Mouse (Mus musculus) CH12.LX (cell line): ENCODE data around the gene Micu2. TPM values are rescaled to one million over a fixed set of nuclear protein-coding genes. Genes with fewer than 3 reads are reported as not detected.

Experiments
- DNase-seq: peaks from one replicate; pipeline ENCODE4 v3.0.0-alpha.2; 2013; ENCODE audit errors: extremely low read depth
- H3K27ac ChIP-seq: 2 replicates; pipeline ENCODE4 v1.5.1; 2012; ENCODE audit warnings: low read depth, mild to moderate bottlenecking, control low read depth, moderate library complexity; ENCODE audit not compliant: insufficient read depth
- H3K27me3 ChIP-seq: replicated peaks from 2 replicates; pipeline ENCODE3; 2012; ENCODE audit warnings: inconsistent platforms
- H3K36me3 ChIP-seq, 2 experiments: replicated peaks in 1 of 2; 2 replicates each; pipeline versions ENCODE3 to v1.6.1; 2012; ENCODE audit warnings: inconsistent platforms in 1 of 2, low read length in 1 of 2, mild to moderate bottlenecking in 1 of 2, mixed read lengths in 1 of 2, moderate library complexity in 1 of 2; ENCODE audit not compliant: control insufficient read depth in 1 of 2, insufficient read depth in 1 of 2
- H3K4me1 ChIP-seq, 2 experiments: 2 replicates each; pipeline ENCODE4 v1.6.1; 2012; ENCODE audit warnings: inconsistent platforms in 1 of 2, moderate library complexity in 1 of 2; ENCODE audit not compliant: insufficient read depth in 2 of 2, control insufficient read depth in 1 of 2
- H3K4me2 ChIP-seq: 2 replicates; pipeline ENCODE4 v1.6.1; 2012; ENCODE audit warnings: low read depth, mild to moderate bottlenecking, control low read depth; ENCODE audit not compliant: poor library complexity, insufficient read depth, severe bottlenecking
- H3K4me3 ChIP-seq, 3 experiments: fragments of 150-350 bp in 1 of 3; sonication (generic) in 1 of 3; replicated peaks in 1 of 3; 2 replicates each; pipeline versions ENCODE3 to v1.5.1; 2011 to 2012; ENCODE audit warnings: low read depth in 2 of 3, low read length in 2 of 3, mild to moderate bottlenecking in 2 of 3, moderate library complexity in 2 of 3, control low read depth in 1 of 3, improper control_type of control experiment in 1 of 3, inconsistent platforms in 1 of 3, mixed read lengths in 1 of 3; ENCODE audit not compliant: poor library complexity in 1 of 3
- H3K79me2 ChIP-seq: replicated peaks from 2 replicates; pipeline ENCODE4 v1.6.1; 2012; ENCODE audit warnings: mild to moderate bottlenecking, moderate library complexity; ENCODE audit not compliant: control insufficient read depth, poor library complexity, insufficient read depth, severe bottlenecking; ENCODE audit errors: extremely low read depth
- H3K9ac ChIP-seq: 2 replicates; pipeline ENCODE4 v1.6.1; 2012; ENCODE audit warnings: low read depth, mild to moderate bottlenecking, control low read depth, moderate library complexity; ENCODE audit not compliant: insufficient read depth
- H3K9me3 ChIP-seq: replicated peaks from 2 replicates; pipeline ENCODE3; 2012; ENCODE audit warnings: low read length, inconsistent platforms, mixed read lengths
- CHD1 ChIP-seq: IDR thresholded peaks from 2 replicates; pipeline ENCODE4 v1.6.1; 2012; ENCODE audit warnings: low read depth, low read length, improper control_type of control experiment, inconsistent platforms
- EP300 ChIP-seq: IDR thresholded peaks from 2 replicates; pipeline ENCODE4 v1.6.1; 2011; ENCODE audit warnings: low read length, improper control_type of control experiment
- GABPA ChIP-seq: IDR thresholded peaks from 2 replicates; pipeline ENCODE4 v1.6.1; 2012; ENCODE audit warnings: low read depth, low read length, improper control_type of control experiment, inconsistent platforms; ENCODE audit not compliant: insufficient replicate concordance
- IRF4 ChIP-seq: IDR thresholded peaks from 2 replicates; pipeline ENCODE4 v1.6.1; 2014; ENCODE audit warnings: low read depth, mild to moderate bottlenecking, inconsistent platforms, low read length, improper control_type of control experiment
- MAFK ChIP-seq: IDR thresholded peaks from 2 replicates; pipeline ENCODE4 v1.6.1; 2011; ENCODE audit warnings: low read length, improper control_type of control experiment; ENCODE audit not compliant: insufficient replicate concordance
- MXI1 ChIP-seq: IDR thresholded peaks from 2 replicates; pipeline ENCODE4 v1.6.1; 2011; ENCODE audit warnings: mild to moderate bottlenecking, low read depth, low read length, improper control_type of control experiment
- TBP ChIP-seq: conservative IDR thresholded peaks from 2 replicates; pipeline ENCODE4 v1.6.1; 2011; ENCODE audit warnings: low read depth, low read length, improper control_type of control experiment
- dilution Hi-C: fragments of 300-500 bp; cut with MboI; formaldehyde crosslinking; loops from 2 replicates; pipeline ENCODE4 v1.14.3; 2020; ENCODE audit warnings: low sequenced_read_pairs; ENCODE audit not compliant: extremely low pct_unique_long_range_greater_than_20kb, extremely low pct_ligation_motif_present
- in situ Hi-C: fragments of 300-500 bp; cut with MboI; formaldehyde crosslinking; loops from 3 replicates; pipeline ENCODE4 v1.14.3; 2019; ENCODE audit warnings: low sequenced_read_pairs, low pct_ligation_motif_present, low pct_unique_long_range_greater_than_20kb, mixed read lengths
- polyA plus RNA-seq: library from polyadenylated mRNA; unstranded; fragments of >175 nt; gene quantifications from 2 replicates; pipeline ENCODE4 v1.2.1, GENCODE M21; 2012; ENCODE audit warnings: low read depth; ENCODE audit not compliant: insufficient read length
- total RNA-seq, 2 experiments: library from RNA; depleted of rRNA; stranded (reverse); fragments of 300-350 nt in 1 of 2; fragments of >200 nt in 1 of 2; gene quantifications; 2 replicates each; pipeline ENCODE4 v1.2.3; 2012 to 2014

Micu2 gene
- total and polyA plus RNA-seq, 3 experiments = 39.8 to 62.5 (median 52.7) TPM

- peaks cover 12 to 49% of the 10 kb centered on the region in 2 experiments for H3K36me3 ChIP-seq
- dilution Hi-C loops (no loop called here), in situ Hi-C loops (no loop called here)
- DNase-seq = peak; percentile 31
- no peaks in the 10 kb centered on the region for H3K79me2 ChIP-seq
- no peak overlapping the region for H3K27ac ChIP-seq
- no peak overlapping the region for H3K9ac ChIP-seq
- H3K27me3 ChIP-seq = no peaks in the 10 kb centered on the region
- TF ChIP-seq GABPA (no peak), EP300 (peak; percentile 43), TBP (no peak), MXI1 (no peak), CHD1 (no peak), IRF4 (peak; percentile 6; the same call in 1 of the 2 replicates), MAFK (peak; percentile 82)
- H3K4me3 ChIP-seq = no peak overlapping the region
- peaks cover 2 to 52% of the 10 kb centered on the region in 2 experiments; a peak in 3 of 4 replicates for H3K4me1 ChIP-seq
- H3K9me3 ChIP-seq = no peaks in the 10 kb centered on the region
- H3K4me2 ChIP-seq = peak overlapping the region; percentile 21; the same call in 1 of the 2 replicates
These were observed 132.3 kb downstream of the Micu2 start for GRCm38 (mm10) chr14:57866676-57867276.

Other genes starting within 250 kb of the Micu2 start
- 1.5 TPM in 2 replicates for gene Lats2, start 240.9 kb downstream of the Micu2 start, total RNA-seq (2012; rRNA removed)
- gene Lats2, start 240.9 kb downstream of the Micu2 start, total RNA-seq (2014; rRNA removed) = 0.96 and 4.0 TPM in 2 replicates
- gene Lats2, start 240.9 kb downstream of the Micu2 start, polyA plus RNA-seq = 0.64 and 1.1 TPM in 2 replicates
- 173 and 243 TPM in 2 replicates for gene Sap18, start 201.1 kb downstream of the Micu2 start, total RNA-seq (2012; rRNA removed)
- gene Sap18, start 201.1 kb downstream of the Micu2 start, total RNA-seq (2014; rRNA removed) = 33.9 and 49.0 TPM in 2 replicates
- gene Sap18, start 201.1 kb downstream of the Micu2 start, polyA plus RNA-seq = 8.3 and 8.8 TPM in 2 replicates
- 14.7 and 17.6 TPM in 2 replicates for gene Ska3, start 173.1 kb downstream of the Micu2 start, total RNA-seq (2012; rRNA removed)
- gene Ska3, start 173.1 kb downstream of the Micu2 start, total RNA-seq (2014; rRNA removed) = 40.2 and 45.5 TPM in 2 replicates
- 35.3 and 46.3 TPM in 2 replicates for gene Ska3, start 173.1 kb downstream of the Micu2 start, polyA plus RNA-seq
- gene Mrpl57, start 173.0 kb downstream of the Micu2 start, total RNA-seq (2012; rRNA removed) = 183 and 184 TPM in 2 replicates
- 112 and 123 TPM in 2 replicates for gene Mrpl57, start 173.0 kb downstream of the Micu2 start, total RNA-seq (2014; rRNA removed)
- 170 and 176 TPM in 2 replicates for gene Mrpl57, start 173.0 kb downstream of the Micu2 start, polyA plus RNA-seq
- gene Zdhhc20, start 109.0 kb downstream of the Micu2 start, total RNA-seq (2012; rRNA removed) = 9.4 and 10.4 TPM in 2 replicates
- gene Zdhhc20, start 109.0 kb downstream of the Micu2 start, total RNA-seq (2014; rRNA removed) = 27.4 and 36.1 TPM in 2 replicates
- 28.7 and 41.3 TPM in 2 replicates for gene Zdhhc20, start 109.0 kb downstream of the Micu2 start, polyA plus RNA-seq
- 0.13 TPM in 1 of 2 replicates, not detected in the other for gene Fgf9, start 71.3 kb upstream of the Micu2 start, total RNA-seq (2012; rRNA removed)
- not detected in 2 replicates for gene Fgf9, start 71.3 kb upstream of the Micu2 start, total RNA-seq (2014; rRNA removed)
- gene Fgf9, start 71.3 kb upstream of the Micu2 start, polyA plus RNA-seq = 0.09 TPM in 1 of 2 replicates, not detected in the other